Mouse (Mus musculus) cortical plate, adult 2 months (tissue): ENCODE data around the gene Sqor.

Experiments
- CTCF ChIP-seq: fragments of 200-500 bp; IDR thresholded peaks from 2 replicates; pipeline ENCODE4 v1.5.1; 2011; ENCODE audit warnings: mild to moderate bottlenecking, control low read depth, low read length; ENCODE audit not compliant: insufficient read depth; ENCODE audit errors: extremely low read depth
- POLR2A ChIP-seq: fragments of 200-500 bp; IDR thresholded peaks from 2 replicates; pipeline ENCODE4 v1.6.1; 2011; ENCODE audit warnings: mild to moderate bottlenecking, low read length, control low read depth; ENCODE audit not compliant: insufficient read depth; ENCODE audit errors: extremely low read depth

GRCm38 (mm10) chr2:122772899-122773298, 7.9 kb downstream of the Sqor start:
- TF ChIP-seq CTCF (no peak), POLR2A (no peak)
